Mouse (Mus musculus): ENCODE measurements around the gene Pipox.

Pipox gene

DNA sequence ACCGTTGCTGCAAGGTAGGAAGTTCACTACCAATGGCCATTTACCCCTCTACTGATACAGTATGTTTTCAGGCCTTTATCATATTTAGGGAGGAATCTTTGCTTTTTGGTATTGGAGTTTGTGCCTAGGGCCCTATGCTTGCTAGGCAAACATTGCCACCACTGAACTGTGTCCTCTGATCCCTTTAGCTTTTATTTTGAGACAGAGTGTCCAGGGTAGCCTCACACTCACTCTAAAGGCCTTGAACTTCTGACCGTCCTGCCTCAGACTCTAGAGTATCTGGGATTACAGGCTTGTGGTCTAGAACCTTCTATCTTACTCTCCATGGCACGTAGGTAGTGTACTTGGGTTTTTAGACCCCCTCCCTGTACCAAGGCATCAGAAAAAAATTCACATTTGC lies 6.3 kb upstream of the Pipox start:
- H3K27me3 ChIP-seq (ENCODE audit: control insufficient read depth, insufficient read depth, low read length, poor library complexity, severe bottlenecking) = no peaks in the 10 kb centered on the region
- no peak for DNase-seq (ENCODE audit: low read depth, low spot score)

DNA sequence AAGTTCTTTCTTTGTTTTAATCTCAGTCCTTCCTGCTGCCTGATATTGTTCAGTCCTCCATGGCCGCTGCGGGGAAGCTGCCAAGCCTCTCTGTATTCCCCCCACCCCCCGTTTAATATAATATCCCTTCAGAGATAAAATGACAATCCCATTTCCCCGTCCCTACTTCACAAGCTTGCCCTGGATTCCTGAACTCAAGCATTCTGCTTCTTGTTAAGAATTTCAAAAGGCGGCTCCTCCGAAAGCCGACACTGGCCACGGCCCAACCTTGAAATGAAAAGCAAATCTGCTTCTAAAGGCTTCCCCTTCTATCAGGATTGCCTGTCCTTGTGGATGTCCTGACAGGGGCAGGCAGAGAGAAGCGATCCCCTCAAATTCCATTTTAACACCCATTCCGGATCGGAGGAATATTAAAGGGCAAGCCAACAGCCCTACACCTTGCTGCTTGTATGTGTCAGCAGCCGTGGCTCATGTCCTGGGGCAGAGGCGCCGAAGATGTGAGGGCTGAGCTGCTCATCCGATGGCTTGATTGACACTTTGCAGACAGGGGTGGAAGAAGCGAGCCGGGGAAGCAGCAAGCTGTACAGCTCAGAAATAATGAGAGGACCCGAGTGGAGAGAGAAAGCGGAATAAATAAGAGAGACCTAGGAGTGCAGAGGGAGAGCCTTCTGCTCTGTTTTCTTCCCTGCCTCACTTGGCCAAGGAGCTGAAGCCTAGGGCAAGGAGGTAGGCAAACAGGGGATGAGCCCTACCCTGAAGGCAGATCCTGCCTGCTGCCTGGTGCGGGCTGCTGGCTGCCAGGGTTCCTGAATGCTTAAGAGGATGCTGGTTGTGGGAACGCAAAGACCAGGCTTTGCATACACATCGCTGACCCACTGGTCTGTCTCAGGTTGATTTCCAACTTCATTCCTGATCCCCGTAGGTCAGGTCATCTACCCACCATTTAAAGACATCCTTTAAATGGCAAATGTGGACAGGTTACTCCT lies 3.2 kb upstream of the Pipox start:
- Histone ChIP-seq H3K36me3 (ENCODE audit: control insufficient read depth, insufficient read depth, low read length, poor library complexity, severe bottlenecking) (no peaks in the 10 kb centered on the region), H3K27me3 (ENCODE audit: control insufficient read depth, insufficient read depth, low read length, poor library complexity, severe bottlenecking) (no peaks in the 10 kb centered on the region)
- DNase-seq (ENCODE audit: low read depth, low spot score) = no peak

More for the DNA sequence above, 6.3 kb upstream of the Pipox start:
- no peaks in the 10 kb centered on the region for H3K36me3 ChIP-seq (ENCODE audit: control insufficient read depth, insufficient read depth, low read length, poor library complexity, severe bottlenecking)

DNA sequence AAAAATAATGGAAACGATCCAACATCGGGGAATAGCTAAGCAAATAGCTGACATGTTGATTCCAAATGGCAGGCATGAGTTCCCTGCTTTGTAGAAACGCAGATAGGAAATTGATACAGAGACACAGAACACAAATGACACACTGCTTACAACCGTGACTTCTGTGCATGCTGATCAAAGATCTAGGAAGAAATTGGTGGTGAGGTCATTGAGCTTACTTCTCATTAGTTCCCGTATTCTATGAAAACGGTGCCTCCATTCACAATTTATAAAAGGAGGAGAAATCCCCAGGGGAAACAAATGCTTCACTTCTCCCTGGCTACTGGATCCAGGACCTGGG lies 2.6 kb upstream of the Pipox start:
- no peak for DNase-seq (ENCODE audit: low read depth, low spot score)
- Histone ChIP-seq H3K36me3 (ENCODE audit: control insufficient read depth, insufficient read depth, low read length, poor library complexity, severe bottlenecking) (no peaks in the 10 kb centered on the region), H3K27me3 (ENCODE audit: control insufficient read depth, insufficient read depth, low read length, poor library complexity, severe bottlenecking) (no peaks in the 10 kb centered on the region)

DNA sequence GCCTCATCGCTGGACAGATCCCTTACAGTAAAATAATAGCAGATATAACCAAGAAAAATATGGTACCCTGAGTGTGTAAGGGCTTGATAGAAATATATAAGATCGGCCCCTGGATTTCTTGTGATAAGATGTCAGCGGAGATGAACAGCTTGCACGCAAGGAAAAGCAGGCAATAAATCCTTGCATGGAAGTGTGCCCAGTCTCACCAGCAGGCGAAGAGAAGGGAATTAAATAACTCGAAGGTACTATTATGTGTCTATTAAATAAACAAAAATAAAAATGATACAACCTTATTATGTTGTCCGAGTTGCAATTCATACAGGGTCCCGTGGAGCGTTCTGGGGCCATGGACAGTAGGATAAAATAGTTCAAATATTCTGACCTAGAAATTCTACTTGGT lies 2.1 kb upstream of the Pipox start:
- no peaks in the 10 kb centered on the region for H3K27me3 ChIP-seq (ENCODE audit: control insufficient read depth, insufficient read depth, low read length, poor library complexity, severe bottlenecking)
- no peaks in the 10 kb centered on the region for H3K36me3 ChIP-seq (ENCODE audit: control insufficient read depth, insufficient read depth, low read length, poor library complexity, severe bottlenecking)
- no peak for DNase-seq (ENCODE audit: low read depth, low spot score)

DNA sequence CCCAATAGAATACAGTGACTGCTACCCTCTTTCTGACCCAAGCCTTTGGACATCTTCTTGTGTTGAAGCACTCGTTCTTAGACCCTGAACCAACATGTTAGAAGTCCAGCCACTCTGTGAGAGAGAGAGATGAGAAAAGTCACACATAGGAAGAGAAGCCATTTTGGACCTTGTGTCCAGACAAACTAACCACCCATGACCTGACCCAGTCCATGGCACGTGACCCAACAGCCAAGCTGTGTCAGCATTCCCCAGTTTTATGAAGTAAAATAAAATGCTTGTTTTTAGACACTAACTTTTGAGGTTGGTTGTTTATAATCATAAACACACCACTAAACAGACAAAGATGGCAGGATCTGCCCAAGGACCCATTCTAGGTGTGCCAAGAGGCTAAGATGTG lies 1.1 kb upstream of the Pipox start:
- no peak for DNase-seq (ENCODE audit: low read depth, low spot score)
- Histone ChIP-seq H3K36me3 (ENCODE audit: control insufficient read depth, insufficient read depth, low read length, poor library complexity, severe bottlenecking) (no peaks in the 10 kb centered on the region), H3K27me3 (ENCODE audit: control insufficient read depth, insufficient read depth, low read length, poor library complexity, severe bottlenecking) (no peaks in the 10 kb centered on the region)

DNA sequence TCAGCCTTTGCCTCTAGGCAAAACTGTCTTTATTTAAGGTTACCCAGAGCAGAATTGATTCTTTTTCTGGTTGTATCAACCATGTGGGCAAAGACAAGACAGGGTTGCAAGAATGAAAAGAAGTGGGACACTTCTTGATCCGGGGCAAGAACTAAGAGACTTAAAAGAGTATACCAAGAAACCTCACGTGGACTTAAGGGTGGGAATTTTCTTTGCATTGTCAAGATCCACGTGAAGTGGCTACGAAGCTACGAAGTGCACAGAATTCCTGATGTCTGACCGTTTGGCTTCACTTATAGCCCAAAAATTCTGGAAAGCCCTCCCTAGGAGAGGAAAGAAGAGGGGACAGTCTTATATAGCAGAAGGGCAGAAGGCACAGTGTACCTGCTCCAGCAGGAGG lies 613 bp downstream of the Pipox start:
- Histone ChIP-seq H3K36me3 (ENCODE audit: control insufficient read depth, insufficient read depth, low read length, poor library complexity, severe bottlenecking) (no peaks in the 10 kb centered on the region), H3K27me3 (ENCODE audit: control insufficient read depth, insufficient read depth, low read length, poor library complexity, severe bottlenecking) (no peaks in the 10 kb centered on the region)
- DNase-seq (ENCODE audit: low read depth, low spot score) = no peak

DNA sequence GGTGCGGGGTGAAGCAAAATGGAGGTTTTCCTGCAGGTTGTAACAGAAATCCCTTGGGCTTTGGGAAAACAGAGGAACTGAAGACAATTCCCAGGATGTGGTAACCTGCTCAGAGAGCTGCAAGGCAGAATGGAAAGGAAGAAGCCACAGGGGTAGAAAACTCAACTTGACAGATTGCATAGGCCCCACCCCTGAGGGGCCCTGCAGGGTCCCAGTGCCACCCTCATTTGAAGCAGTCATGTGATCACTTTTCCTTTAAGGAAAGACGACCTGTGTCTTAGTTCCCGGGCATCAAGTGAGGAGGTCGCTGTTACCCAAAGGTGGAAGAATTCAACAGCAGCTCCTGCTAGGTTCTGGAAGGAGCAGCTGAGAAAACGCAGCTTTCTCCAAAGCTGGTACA lies 1.0 kb downstream of the Pipox start:
- DNase-seq (ENCODE audit: low read depth, low spot score) = no peak
- Histone ChIP-seq H3K27me3 (ENCODE audit: control insufficient read depth, insufficient read depth, low read length, poor library complexity, severe bottlenecking) (no peaks in the 10 kb centered on the region), H3K36me3 (ENCODE audit: control insufficient read depth, insufficient read depth, low read length, poor library complexity, severe bottlenecking) (no peaks in the 10 kb centered on the region)

DNA sequence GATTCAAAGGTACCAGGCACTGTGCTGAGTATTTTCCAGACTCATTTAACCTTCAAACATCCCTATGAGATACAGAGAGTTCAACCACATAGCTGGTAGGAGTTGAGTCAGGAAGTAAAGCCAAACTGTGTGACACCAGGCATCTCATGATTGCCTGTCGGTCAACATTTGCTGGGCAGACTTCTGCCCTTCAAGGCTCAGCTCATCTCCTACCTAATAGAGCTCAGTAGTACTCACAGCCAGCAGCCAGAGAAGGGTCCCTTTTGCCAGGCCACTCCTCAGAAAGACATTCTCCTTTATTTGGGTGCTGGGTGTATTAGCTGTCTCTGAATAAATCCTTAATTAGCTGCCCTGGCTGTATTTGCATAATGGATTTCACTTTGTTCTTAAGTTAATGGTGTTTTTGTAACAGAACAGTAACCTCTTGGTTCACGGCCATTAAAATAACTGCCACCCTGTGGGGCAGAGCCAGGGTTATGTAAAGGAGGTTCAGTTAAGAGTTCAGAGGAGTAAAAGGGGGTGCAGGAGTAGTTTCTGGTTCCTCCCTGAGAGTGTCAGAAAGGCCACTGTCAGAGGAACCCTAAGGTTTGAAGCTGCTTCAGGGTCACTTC lies 3.1 kb downstream of the Pipox start:
- no peaks in the 10 kb centered on the region for H3K36me3 ChIP-seq (ENCODE audit: control insufficient read depth, insufficient read depth, low read length, poor library complexity, severe bottlenecking)
- H3K27me3 ChIP-seq (ENCODE audit: control insufficient read depth, insufficient read depth, low read length, poor library complexity, severe bottlenecking) = no peaks in the 10 kb centered on the region
- peak; percentile 40 for DNase-seq (ENCODE audit: low read depth, low spot score)

DNA sequence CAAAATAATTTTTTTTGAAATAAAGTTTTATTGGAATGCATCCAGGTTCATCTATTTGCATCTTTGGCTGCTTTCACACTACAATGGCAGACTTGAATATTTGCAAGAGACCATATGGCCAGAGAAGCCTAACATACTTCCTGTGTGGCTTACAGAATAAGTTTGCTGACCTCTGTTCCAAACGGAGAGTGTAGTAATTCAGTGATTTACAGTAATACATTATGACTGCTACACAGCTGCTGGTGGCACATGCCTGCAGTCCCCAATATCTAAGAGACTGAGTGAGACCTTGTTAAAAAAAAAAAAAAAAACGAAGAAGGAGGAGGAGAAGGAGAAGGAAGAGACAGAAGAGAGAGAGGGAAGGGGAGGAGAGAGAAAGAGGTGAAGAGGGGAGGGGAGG lies 4.4 kb downstream of the Pipox start:
- H3K36me3 ChIP-seq (ENCODE audit: control insufficient read depth, insufficient read depth, low read length, poor library complexity, severe bottlenecking) = no peaks in the 10 kb centered on the region
- DNase-seq (ENCODE audit: low read depth, low spot score) = no peak

DNA sequence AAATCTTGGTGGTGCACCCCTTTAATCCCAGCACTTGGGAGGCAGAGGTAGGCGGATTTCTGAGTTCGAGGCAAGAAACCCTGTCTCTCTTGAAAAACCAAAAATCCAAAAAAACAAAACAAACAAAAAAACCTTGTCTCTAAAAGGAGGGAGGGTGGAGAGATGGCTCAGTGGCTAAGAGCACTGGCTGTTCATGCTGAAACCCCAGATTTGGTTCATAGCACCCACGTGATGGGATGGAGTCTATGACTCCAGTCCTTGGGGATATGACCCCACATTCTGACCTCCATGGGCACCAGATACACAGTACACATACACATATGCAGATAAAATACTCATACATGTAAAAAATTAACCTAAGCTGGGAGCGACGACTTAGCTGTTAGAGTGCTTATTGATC lies 5.0 kb downstream of the Pipox start:
- Histone ChIP-seq H3K36me3 (ENCODE audit: control insufficient read depth, insufficient read depth, low read length, poor library complexity, severe bottlenecking) (no peaks in the 10 kb centered on the region), H3K27me3 (ENCODE audit: control insufficient read depth, insufficient read depth, low read length, poor library complexity, severe bottlenecking) (no peaks in the 10 kb centered on the region)
- DNase-seq (ENCODE audit: low read depth, low spot score) = peak; percentile 68

More for the DNA sequence above, 4.4 kb downstream of the Pipox start:
- H3K27me3 ChIP-seq (ENCODE audit: control insufficient read depth, insufficient read depth, low read length, poor library complexity, severe bottlenecking) = no peaks in the 10 kb centered on the region

DNA sequence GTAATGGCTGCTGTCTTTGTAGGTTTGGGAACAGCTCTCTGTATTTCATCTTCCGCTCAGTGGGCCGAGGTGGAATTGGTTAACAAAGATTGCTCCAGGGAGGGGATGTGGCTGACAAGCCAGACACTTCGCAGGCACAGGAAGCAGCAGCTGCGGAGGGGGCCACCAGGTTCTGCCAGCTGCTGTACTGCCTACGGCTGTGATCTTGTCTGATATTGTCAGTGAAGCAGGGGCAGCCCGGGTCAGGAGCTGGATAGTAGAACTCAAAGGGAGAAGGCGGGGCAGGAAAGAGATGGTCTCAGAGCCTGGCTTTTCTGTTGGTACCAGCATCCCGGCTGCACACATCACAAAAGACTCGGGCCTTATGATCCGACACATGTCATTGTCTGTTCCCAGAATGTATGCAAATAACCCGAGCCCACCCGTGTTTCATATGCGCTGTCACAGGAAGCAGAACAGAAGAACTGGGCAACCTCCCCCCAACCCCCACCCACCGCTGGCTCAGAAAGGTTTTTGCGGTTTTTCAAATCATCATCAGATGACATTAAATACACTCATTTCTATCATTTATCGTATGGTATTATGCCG lies 6.4 kb downstream of the Pipox start:
- Histone ChIP-seq H3K27me3 (ENCODE audit: control insufficient read depth, insufficient read depth, low read length, poor library complexity, severe bottlenecking) (no peaks in the 10 kb centered on the region), H3K36me3 (ENCODE audit: control insufficient read depth, insufficient read depth, low read length, poor library complexity, severe bottlenecking) (no peaks in the 10 kb centered on the region)
- DNase-seq (ENCODE audit: low read depth, low spot score) = peak; percentile 75

DNA sequence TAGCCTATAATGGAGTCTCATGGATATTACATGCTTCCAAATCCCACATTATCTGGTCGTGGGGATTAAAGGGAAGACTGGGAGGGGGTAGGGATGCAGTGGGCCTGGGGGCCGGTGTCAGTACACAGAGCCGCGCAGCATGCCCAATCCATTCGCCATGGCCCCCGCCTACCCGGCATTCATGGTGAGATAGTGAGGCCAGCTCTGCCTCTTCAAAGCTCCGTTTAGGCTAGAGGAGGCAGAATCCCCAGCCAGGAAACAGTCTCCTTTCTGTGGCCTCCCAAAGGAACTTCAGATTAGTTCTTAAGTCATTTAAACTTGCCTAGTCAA lies 8.7 kb downstream of the Pipox start:
- DNase-seq (ENCODE audit: low read depth, low spot score) = no peak
- Histone ChIP-seq H3K36me3 (ENCODE audit: control insufficient read depth, insufficient read depth, low read length, poor library complexity, severe bottlenecking) (no peaks in the 10 kb centered on the region), H3K27me3 (ENCODE audit: control insufficient read depth, insufficient read depth, low read length, poor library complexity, severe bottlenecking) (no peaks in the 10 kb centered on the region)

DNA sequence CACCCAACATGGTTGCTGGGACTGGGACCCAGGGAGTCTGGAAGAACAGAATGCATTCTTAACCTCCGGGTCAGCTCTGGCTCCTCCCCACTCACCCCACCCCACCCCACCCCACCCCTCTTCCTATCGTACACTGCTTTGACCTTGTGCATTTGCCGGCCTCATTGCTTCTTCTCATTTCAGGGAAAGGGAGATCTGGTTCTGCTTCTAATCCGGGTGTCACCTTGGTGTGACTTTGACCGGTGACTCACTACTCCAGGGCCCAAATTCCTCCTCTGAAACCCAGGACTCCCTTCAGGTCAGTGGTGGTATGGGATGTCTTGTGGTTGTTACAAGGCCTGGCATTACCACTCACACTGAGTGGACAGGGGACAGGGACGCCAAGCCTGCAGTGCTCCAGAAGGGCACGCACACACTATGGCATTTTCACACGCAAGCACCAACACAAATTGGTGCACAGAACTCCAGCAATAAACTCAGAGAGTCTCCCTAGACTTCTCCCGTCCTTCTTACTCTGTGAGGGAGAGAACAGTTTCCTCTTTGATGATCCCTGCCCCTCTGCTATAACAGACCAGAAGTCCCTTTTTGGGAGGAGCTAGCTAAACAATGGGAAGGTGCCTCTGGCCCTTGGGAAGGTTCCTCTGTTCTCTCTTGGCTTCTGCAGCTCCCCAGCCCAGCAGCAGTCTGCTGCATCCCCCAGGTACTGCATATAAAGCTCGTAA lies 9.2 kb downstream of the Pipox start:
- no peaks in the 10 kb centered on the region for H3K36me3 ChIP-seq (ENCODE audit: control insufficient read depth, insufficient read depth, low read length, poor library complexity, severe bottlenecking)
- no peaks in the 10 kb centered on the region for H3K27me3 ChIP-seq (ENCODE audit: control insufficient read depth, insufficient read depth, low read length, poor library complexity, severe bottlenecking)
- no peak for DNase-seq (ENCODE audit: low read depth, low spot score)

DNA sequence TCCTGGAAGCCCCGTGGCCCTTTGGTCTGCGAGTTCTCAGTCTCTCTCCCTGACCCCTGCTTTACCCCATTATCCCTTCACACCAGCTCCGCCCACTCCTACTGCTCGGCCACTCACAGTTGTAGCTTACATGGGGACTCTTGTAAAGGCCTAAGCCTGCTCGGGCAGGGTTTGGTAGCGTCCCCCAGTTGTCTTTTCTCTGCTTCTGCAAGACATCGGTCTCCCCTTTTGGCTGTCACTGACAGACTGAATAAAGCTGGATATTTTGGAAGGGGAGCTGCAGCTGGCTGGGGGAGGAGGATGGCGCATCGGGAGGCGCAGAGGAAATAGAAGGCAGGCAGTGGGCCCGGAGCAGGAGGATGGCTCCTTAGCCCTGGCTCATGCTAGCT lies 17.1 kb downstream of the Pipox start:
- no peaks in the 10 kb centered on the region for H3K27me3 ChIP-seq (ENCODE audit: control insufficient read depth, insufficient read depth, low read length, poor library complexity, severe bottlenecking)
- DNase-seq (ENCODE audit: low read depth, low spot score) = no peak
- H3K36me3 ChIP-seq (ENCODE audit: control insufficient read depth, insufficient read depth, low read length, poor library complexity, severe bottlenecking) = no peaks in the 10 kb centered on the region
